Mouse (Mus musculus): ENCODE results near the gene Kcns1. TPM values are rescaled to one million over a fixed set of nuclear protein-coding genes. Genes with fewer than 3 reads are reported as not detected.
A peak's percentile ranks its signal among the peaks of the same experiment; 100 is the strongest.

The Kcns1 gene
- polyA plus RNA-seq, 1 experiment from 2014 or later, result 0.25 TPM

DNA sequence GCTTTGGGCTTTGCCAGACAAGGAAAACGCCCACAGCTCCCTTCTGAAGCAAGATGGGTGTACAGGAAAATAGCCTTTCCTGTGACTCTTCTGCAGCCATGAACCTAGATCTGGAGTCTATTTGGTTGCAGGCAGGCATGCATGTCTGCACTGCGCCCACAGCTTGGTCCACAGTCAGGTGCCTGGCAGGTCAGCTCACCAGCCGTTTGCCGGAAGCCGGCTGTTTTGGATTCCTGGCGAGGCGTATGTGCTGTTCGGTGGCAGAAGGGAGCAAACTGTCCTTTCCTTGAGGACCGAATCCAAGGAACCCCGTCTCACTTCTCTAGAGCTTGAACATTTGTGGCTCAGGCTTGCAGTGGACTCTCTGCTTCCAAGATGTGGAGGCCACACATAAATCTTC, 16.9 kb downstream of the Kcns1 start:
- Histone ChIP-seq H3K9ac (replicated peaks; ENCODE audit: low read length) (no peak overlapping the region), H3K4me2 (replicated peaks; ENCODE audit: low read depth, low read length) (no peak overlapping the region), H3K4me3 (ENCODE audit: low read length) (no peak overlapping the region), H3K9me3 (ENCODE audit: low read length) (no peaks in the 10 kb centered on the region), H3K4me1 (ENCODE audit: insufficient read depth, low read length) (peaks cover 11% of the 10 kb centered on the region; the same call in 1 of the 2 replicates), H3K36me3 (ENCODE audit: insufficient read depth, low read length) (peaks cover 17% of the 10 kb centered on the region), H3K27ac (ENCODE audit: low read length) (no peak overlapping the region), H3K27me3 (ENCODE audit: insufficient read depth, low read length) (no peaks in the 10 kb centered on the region)
- WGBS, result 89% methylated on average over 10 of the region's 10 CpGs
- ATAC-seq (ENCODE audit: low FRiP score, low TSS enrichment), result no peak

DNA sequence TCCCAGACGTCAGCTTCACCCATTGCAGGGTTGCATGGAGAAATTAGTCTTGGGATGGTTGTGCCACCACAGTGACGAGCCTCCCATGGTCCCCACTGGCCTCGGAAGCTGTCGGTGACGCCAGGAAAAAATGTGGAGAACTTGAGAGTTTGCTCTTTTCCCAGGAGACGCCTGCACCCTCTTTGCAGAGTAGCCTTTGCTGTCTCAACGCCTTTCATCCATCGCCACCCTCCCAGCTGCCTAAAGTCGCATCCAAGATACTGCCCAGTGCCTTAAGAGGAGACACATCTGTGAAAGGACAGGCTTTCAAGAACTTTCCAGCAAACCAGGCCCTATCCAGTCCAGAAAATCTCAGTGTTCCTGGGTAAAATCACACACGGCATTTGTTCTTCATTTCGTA, 18.6 kb downstream of the Kcns1 start:
- 91% methylated on average over 11 of the region's 11 CpGs for WGBS
- no peak for ATAC-seq (ENCODE audit: low FRiP score, low TSS enrichment)
- no peaks in the 10 kb centered on the region for H3K9me3 ChIP-seq (ENCODE audit: low read length)

DNA sequence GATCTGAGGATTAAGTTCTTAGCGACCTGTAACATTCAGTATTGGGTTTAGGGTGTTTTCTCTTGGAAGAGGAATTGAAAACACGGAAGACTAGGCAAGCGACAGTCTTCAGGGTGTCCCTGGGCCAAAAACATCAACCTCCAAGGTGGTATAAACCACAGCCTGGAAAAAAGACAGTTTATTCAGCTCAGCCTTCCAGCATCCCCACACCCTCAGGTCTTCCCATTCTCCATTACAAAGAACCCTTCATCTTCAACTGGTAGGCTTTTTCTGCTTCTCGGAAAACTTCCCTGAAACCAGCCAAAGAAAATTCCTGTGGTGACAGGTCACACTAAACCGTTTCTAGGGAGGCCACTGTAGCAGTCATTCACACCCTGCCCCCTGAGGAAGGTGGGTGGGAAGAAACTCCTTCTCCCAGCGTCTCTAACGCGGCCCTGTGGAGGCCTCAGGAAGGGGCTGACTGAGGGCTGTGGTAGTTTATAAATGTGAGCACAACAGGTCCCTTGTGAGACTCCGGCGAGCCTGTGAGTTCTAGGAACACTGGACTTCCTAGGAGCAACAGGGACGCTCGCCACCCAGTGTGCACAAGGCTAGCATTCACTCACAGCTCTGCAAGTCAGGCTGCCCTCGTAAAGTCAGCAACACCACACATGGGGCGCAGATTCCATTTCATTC, 20.7 kb downstream of the Kcns1 start:
- Histone ChIP-seq H3K27me3 (ENCODE audit: insufficient read depth, low read length) (no peaks in the 10 kb centered on the region), H3K27ac (ENCODE audit: low read length) (0 out of 2 replicates have a peak overlapping the region, but pooled peaks have one; percentile 36), H3K4me3 (ENCODE audit: low read length) (no peak overlapping the region), H3K4me2 (replicated peaks; ENCODE audit: low read depth, low read length) (no peak overlapping the region), H3K9me3 (ENCODE audit: low read length) (no peaks in the 10 kb centered on the region), H3K9ac (replicated peaks; ENCODE audit: low read length) (no peak overlapping the region), H3K36me3 (ENCODE audit: insufficient read depth, low read length) (peaks cover 17% of the 10 kb centered on the region), H3K4me1 (ENCODE audit: insufficient read depth, low read length) (peaks cover 11% of the 10 kb centered on the region; the same call in 1 of the 2 replicates)
- ATAC-seq (ENCODE audit: low FRiP score, low TSS enrichment), result no peak
- WGBS, result 24% methylated on average over 14 of the region's 14 CpGs

More for the DNA sequence above, 18.6 kb downstream of the Kcns1 start:
- Histone ChIP-seq H3K9ac (replicated peaks; ENCODE audit: low read length) (no peak overlapping the region), H3K27me3 (ENCODE audit: insufficient read depth, low read length) (no peaks in the 10 kb centered on the region), H3K4me2 (replicated peaks; ENCODE audit: low read depth, low read length) (no peak overlapping the region), H3K36me3 (ENCODE audit: insufficient read depth, low read length) (peaks cover 17% of the 10 kb centered on the region), H3K4me1 (ENCODE audit: insufficient read depth, low read length) (peaks cover 11% of the 10 kb centered on the region; the same call in 1 of the 2 replicates), H3K27ac (ENCODE audit: low read length) (no peak overlapping the region), H3K4me3 (ENCODE audit: low read length) (no peak overlapping the region)

DNA sequence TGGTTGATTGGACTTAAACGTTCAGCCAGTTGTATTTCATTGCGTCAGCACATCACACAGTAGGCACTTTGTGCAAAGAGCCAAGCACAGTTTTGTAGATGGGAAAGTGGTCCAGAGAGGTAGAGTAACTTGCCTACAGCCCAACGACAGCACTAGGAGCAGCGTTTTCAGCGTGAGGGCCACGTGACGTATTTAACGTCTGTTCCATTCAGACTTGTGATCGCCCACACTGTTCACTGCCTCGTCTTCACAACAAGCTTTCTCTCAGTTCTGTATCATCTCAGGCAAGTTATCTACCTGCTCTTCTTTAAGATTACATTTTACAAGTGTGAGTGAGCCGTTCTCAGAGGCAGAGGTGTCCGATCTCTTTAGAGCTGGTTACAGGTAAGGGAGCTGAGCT, 24.4 kb downstream of the Kcns1 start:
- Histone ChIP-seq H3K36me3 (ENCODE audit: insufficient read depth, low read length) (peaks cover 1% of the 10 kb centered on the region; the same call in 1 of the 2 replicates), H3K4me1 (ENCODE audit: insufficient read depth, low read length) (peaks cover 20% of the 10 kb centered on the region), H3K27ac (ENCODE audit: low read length) (no peak overlapping the region), H3K9ac (replicated peaks; ENCODE audit: low read length) (no peak overlapping the region), H3K4me3 (ENCODE audit: low read length) (no peak overlapping the region), H3K9me3 (ENCODE audit: low read length) (no peaks in the 10 kb centered on the region), H3K27me3 (ENCODE audit: insufficient read depth, low read length) (no peaks in the 10 kb centered on the region), H3K4me2 (replicated peaks; ENCODE audit: low read depth, low read length) (no peak overlapping the region)
- 96% methylated on average over 12 of the region's 12 CpGs for WGBS
- ATAC-seq (ENCODE audit: low FRiP score, low TSS enrichment), result no peak

DNA sequence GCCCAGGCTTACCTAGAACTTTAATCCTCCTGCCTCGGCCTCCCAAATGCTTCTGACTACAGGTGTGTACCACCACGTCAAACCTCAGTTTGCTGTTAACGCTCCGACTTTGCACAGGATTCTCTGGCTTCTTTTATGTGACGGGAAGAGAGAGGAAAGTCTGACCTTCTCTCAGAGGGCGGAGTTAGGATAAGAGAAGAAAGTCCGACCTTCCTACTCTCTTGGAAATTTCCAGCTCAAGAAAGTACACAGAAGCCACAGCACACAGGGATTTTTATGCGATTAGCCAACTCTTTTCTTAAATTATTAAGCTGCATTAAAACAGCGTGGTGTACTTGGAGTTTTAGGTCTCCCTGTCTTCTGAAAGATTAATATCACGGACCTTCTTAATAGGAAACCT, 26.4 kb downstream of the Kcns1 start:
- H3K27me3 ChIP-seq (ENCODE audit: insufficient read depth, low read length), result no peaks in the 10 kb centered on the region
- peak overlapping the region; percentile 59 for H3K27ac ChIP-seq (ENCODE audit: low read length)
- H3K9me3 ChIP-seq (ENCODE audit: low read length), result no peaks in the 10 kb centered on the region
- H3K4me2 ChIP-seq (replicated peaks; ENCODE audit: low read depth, low read length), result no peak overlapping the region
- ATAC-seq (ENCODE audit: low FRiP score, low TSS enrichment), result 0 out of 2 replicates have a peak, but pooled peaks have one; percentile 23
- no peak overlapping the region for H3K4me3 ChIP-seq (ENCODE audit: low read length)
- H3K4me1 ChIP-seq (ENCODE audit: insufficient read depth, low read length), result peaks cover 8% of the 10 kb centered on the region
- no peak overlapping the region for H3K9ac ChIP-seq (replicated peaks; ENCODE audit: low read length)
- H3K36me3 ChIP-seq (ENCODE audit: insufficient read depth, low read length), result no peaks in the 10 kb centered on the region
- WGBS, result 64% methylated on average over 10 of the region's 10 CpGs

DNA sequence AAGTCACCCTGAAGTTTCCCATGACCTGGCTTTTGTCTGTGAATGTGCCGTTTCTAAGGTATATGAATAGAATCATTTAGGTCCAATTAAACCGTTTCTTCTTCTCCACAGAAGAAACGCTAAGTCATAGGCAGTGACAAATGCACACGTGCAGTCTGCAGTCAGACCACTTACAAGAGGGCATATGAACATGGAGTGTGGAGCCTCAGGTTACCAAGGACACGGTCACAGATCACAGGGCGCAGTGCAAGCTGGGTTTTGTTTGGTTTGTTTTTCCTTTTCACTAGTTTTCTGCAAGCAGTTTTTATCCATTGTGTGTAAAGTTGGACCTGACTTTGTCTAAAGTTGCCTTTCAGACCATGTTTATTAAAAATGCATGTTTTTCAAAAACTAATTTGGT, 26.9 kb downstream of the Kcns1 start:
- H3K27ac ChIP-seq (ENCODE audit: low read length), result peak overlapping the region; percentile 59; the same call in 1 of the 2 replicates
- no peak overlapping the region for H3K9ac ChIP-seq (replicated peaks; ENCODE audit: low read length)
- peak; percentile 91 for ATAC-seq (ENCODE audit: low FRiP score, low TSS enrichment)
- H3K4me1 ChIP-seq (ENCODE audit: insufficient read depth, low read length), result peaks cover 8% of the 10 kb centered on the region
- no peaks in the 10 kb centered on the region for H3K36me3 ChIP-seq (ENCODE audit: insufficient read depth, low read length)
- 39% methylated on average over 6 of the region's 6 CpGs for WGBS
- no peaks in the 10 kb centered on the region for H3K27me3 ChIP-seq (ENCODE audit: insufficient read depth, low read length)
- no peak overlapping the region for H3K4me3 ChIP-seq (ENCODE audit: low read length)
- 0 out of 2 replicates have a peak overlapping the region, but pooled peaks have one; percentile 8 for H3K4me2 ChIP-seq (replicated peaks; ENCODE audit: low read depth, low read length)
- H3K9me3 ChIP-seq (ENCODE audit: low read length), result no peaks in the 10 kb centered on the region

DNA sequence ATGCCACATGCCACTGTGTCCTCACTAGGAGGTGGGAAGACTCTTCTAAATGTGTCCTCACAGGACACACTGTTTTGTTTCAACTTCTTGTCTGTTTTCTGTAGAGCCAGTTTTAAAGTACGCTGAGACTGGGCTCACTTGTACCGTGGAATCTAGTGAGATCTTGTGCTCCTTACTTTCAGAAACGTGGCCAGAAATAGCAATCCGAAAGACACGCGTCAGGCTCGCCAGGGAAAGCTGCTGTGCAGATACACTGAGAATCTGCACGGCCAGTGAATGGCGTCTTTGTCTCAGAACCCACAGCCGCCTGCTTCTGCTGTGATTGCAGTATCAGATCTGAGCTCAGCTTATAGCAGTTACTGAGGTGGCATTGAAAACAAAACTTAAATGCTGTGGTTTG, 28.9 kb downstream of the Kcns1 start:
- no peak overlapping the region for H3K9ac ChIP-seq (replicated peaks; ENCODE audit: low read length)
- no peaks in the 10 kb centered on the region for H3K27me3 ChIP-seq (ENCODE audit: insufficient read depth, low read length)
- H3K9me3 ChIP-seq (ENCODE audit: low read length), result no peaks in the 10 kb centered on the region
- WGBS, result 70% methylated on average over 10 of the region's 10 CpGs
- no peak for ATAC-seq (ENCODE audit: low FRiP score, low TSS enrichment)
- H3K4me1 ChIP-seq (ENCODE audit: insufficient read depth, low read length), result peaks cover 13% of the 10 kb centered on the region
- no peak overlapping the region for H3K4me3 ChIP-seq (ENCODE audit: low read length)
- 0 out of 2 replicates have a peak overlapping the region, but pooled peaks have one; percentile 17 for H3K27ac ChIP-seq (ENCODE audit: low read length)
- no peak overlapping the region for H3K4me2 ChIP-seq (replicated peaks; ENCODE audit: low read depth, low read length)
- H3K36me3 ChIP-seq (ENCODE audit: insufficient read depth, low read length), result no peaks in the 10 kb centered on the region

DNA sequence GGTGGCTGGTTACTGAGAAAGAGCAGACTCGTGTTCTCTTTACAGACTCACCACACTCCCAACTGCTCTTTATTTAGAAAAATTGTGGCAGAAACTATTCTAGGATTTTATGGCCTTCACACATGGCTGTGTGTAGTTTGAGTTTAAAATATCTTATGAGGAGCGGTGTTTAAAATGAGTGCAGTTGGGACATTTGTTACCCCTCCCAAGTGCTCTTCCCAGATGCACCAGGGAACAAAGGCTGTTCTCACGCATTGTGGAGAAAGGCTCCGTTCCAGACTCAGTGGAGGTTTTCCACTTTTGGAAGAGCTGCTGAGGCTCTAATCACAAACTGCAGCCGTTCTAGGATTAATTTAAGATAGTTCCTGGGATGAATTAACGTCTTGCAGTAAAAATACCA, 33.2 kb downstream of the Kcns1 start:
- Histone ChIP-seq H3K4me3 (ENCODE audit: low read length) (no peak overlapping the region), H3K36me3 (ENCODE audit: insufficient read depth, low read length) (no peaks in the 10 kb centered on the region), H3K27ac (ENCODE audit: low read length) (no peak overlapping the region), H3K27me3 (ENCODE audit: insufficient read depth, low read length) (no peaks in the 10 kb centered on the region), H3K4me2 (replicated peaks; ENCODE audit: low read depth, low read length) (no peak overlapping the region), H3K9ac (replicated peaks; ENCODE audit: low read length) (no peak overlapping the region; the same call in 1 of the 2 replicates), H3K4me1 (ENCODE audit: insufficient read depth, low read length) (peaks cover 20% of the 10 kb centered on the region; the same call in 1 of the 2 replicates), H3K9me3 (ENCODE audit: low read length) (no peaks in the 10 kb centered on the region)
- 46% methylated on average over 6 of the region's 6 CpGs for WGBS
- ATAC-seq (ENCODE audit: low FRiP score, low TSS enrichment), result no peak

DNA sequence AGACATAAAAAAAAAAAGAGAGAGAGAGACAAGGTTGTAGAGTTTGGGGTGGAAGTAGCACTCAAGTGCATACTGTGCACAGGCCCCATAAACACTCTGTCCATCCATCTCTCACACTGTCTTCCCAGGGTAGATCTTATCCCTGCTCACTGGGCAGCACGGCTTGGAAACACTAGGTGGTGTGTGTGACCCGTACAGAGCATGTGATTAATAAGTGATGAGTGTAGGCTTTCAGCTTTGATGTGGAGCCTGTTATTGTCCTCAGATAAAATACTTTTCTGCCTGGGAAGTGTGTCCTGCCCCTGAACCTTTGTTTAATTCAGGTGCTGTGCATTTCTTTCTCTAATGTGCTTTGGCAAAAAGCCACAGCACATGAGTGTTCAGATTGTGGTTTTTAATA, 34.5 kb downstream of the Kcns1 start:
- no peaks in the 10 kb centered on the region for H3K9me3 ChIP-seq (ENCODE audit: low read length)
- H3K27ac ChIP-seq (ENCODE audit: low read length), result no peak overlapping the region
- H3K9ac ChIP-seq (replicated peaks; ENCODE audit: low read length), result no peak overlapping the region
- peaks cover 20% of the 10 kb centered on the region; the same call in 1 of the 2 replicates for H3K4me1 ChIP-seq (ENCODE audit: insufficient read depth, low read length)
- H3K4me2 ChIP-seq (replicated peaks; ENCODE audit: low read depth, low read length), result no peak overlapping the region
- H3K36me3 ChIP-seq (ENCODE audit: insufficient read depth, low read length), result no peaks in the 10 kb centered on the region
- no peaks in the 10 kb centered on the region for H3K27me3 ChIP-seq (ENCODE audit: insufficient read depth, low read length)
- ATAC-seq (ENCODE audit: low FRiP score, low TSS enrichment), result 0 out of 2 replicates have a peak, but pooled peaks have one; percentile 50
- WGBS, result 29% methylated on average over 2 of the region's 2 CpGs
- H3K4me3 ChIP-seq (ENCODE audit: low read length), result no peak overlapping the region

DNA sequence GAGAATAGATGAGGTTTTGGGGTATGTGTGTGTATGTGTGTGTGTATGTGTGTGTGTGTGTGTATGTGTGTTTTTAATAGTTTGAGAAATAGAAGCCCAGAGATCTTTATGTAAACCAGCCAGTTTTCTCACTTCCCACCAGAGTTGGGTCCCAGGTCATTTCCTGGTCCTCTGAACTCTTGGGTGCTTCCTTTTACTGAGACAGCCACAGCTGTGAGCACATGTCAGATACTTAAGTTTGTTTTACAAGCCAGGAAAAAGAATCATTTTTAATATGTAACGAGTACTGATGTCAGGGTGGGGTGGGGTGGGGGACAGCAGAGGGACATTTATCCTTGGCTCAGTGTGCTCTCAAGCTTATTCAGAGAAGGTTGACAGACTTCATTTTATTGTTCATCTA, 35.5 kb downstream of the Kcns1 start:
- H3K36me3 ChIP-seq (ENCODE audit: insufficient read depth, low read length), result no peaks in the 10 kb centered on the region
- 59% methylated on average over 1 of the region's 1 CpGs for WGBS
- H3K27me3 ChIP-seq (ENCODE audit: insufficient read depth, low read length), result no peaks in the 10 kb centered on the region
- H3K4me1 ChIP-seq (ENCODE audit: insufficient read depth, low read length), result peaks cover 20% of the 10 kb centered on the region; the same call in 1 of the 2 replicates
- no peaks in the 10 kb centered on the region for H3K9me3 ChIP-seq (ENCODE audit: low read length)
- H3K4me2 ChIP-seq (replicated peaks; ENCODE audit: low read depth, low read length), result no peak overlapping the region
- ATAC-seq (ENCODE audit: low FRiP score, low TSS enrichment), result no peak
- H3K27ac ChIP-seq (ENCODE audit: low read length), result no peak overlapping the region
- H3K4me3 ChIP-seq (ENCODE audit: low read length), result no peak overlapping the region
- H3K9ac ChIP-seq (replicated peaks; ENCODE audit: low read length), result no peak overlapping the region

All from kidney, embryonic 16.5 days (tissue).